Mouse (Mus musculus): ENCODE measurements around the gene Dab2ip. TPM values are rescaled to one million over a fixed set of nuclear protein-coding genes. Genes with fewer than 3 reads are reported as not detected.

Dab2ip gene
- polyA plus RNA-seq (2017; shearing (Covaris generic)), result not detected

GRCm38 (mm10) chr2:35557911-35558825 lies at the start of gene Dab2ip:
TSS of gene Dab2ip (plus strand) at chr2:35558266.

Other genes starting within 250 kb of the Dab2ip start
- 1.3 TPM for gene Stom, start 221.3 kb upstream of the Dab2ip start, polyA plus RNA-seq (2017; shearing (Covaris generic))
- not detected for gene 4930568D16Rik, start 190.5 kb upstream of the Dab2ip start, polyA plus RNA-seq (2017; shearing (Covaris generic))
- gene 4930402F06Rik, start 161.1 kb upstream of the Dab2ip start, polyA plus RNA-seq (2017; shearing (Covaris generic)), result not detected
- 9.6 TPM for gene Ggta1, start 95.0 kb upstream of the Dab2ip start, polyA plus RNA-seq (2017; shearing (Covaris generic))